Mouse (Mus musculus): ENCODE results near the gene Tmem72. TPM values are rescaled to one million over a fixed set of nuclear protein-coding genes. Genes with fewer than 3 reads are reported as not detected.

Gene Tmem72
- polyA plus RNA-seq, 1 experiment = 0.08 TPM

DNA sequence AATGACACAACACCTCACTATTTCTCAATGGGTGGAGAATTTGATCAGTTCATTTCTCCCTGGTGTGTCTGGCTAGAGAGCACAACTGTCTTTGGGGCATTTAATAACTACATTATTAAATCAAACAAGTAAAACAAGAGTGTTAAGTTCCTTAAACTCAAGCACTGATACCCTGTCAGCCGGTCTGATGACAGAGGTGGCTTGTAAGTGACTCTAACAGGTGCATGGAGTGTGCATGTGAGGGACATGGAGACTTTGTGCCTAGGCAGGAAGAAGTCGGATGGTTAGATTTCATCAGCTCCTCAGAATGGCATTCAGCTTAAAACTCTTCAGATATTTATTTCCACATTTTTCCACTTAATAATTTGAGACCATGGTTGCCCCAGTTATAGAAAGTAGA lies 53.3 kb downstream of the Tmem72 start:
- Histone ChIP-seq H3K4me1 (ENCODE audit: control insufficient read depth, insufficient read depth, low read length) (no peaks in the 10 kb centered on the region), H3K4me3 (ENCODE audit: insufficient read depth, low read length) (no peak overlapping the region), H3K27ac (ENCODE audit: insufficient read depth, low read length) (no peak overlapping the region)
- TF ChIP-seq POLR2A (IDR thresholded peaks at IDR 0.05; ENCODE audit: extremely low read depth, insufficient read depth, low read length) = no peak
- no peak for TF ChIP-seq CTCF (IDR thresholded peaks at IDR 0.05; ENCODE audit: extremely low read depth, insufficient read depth, low read length)

DNA sequence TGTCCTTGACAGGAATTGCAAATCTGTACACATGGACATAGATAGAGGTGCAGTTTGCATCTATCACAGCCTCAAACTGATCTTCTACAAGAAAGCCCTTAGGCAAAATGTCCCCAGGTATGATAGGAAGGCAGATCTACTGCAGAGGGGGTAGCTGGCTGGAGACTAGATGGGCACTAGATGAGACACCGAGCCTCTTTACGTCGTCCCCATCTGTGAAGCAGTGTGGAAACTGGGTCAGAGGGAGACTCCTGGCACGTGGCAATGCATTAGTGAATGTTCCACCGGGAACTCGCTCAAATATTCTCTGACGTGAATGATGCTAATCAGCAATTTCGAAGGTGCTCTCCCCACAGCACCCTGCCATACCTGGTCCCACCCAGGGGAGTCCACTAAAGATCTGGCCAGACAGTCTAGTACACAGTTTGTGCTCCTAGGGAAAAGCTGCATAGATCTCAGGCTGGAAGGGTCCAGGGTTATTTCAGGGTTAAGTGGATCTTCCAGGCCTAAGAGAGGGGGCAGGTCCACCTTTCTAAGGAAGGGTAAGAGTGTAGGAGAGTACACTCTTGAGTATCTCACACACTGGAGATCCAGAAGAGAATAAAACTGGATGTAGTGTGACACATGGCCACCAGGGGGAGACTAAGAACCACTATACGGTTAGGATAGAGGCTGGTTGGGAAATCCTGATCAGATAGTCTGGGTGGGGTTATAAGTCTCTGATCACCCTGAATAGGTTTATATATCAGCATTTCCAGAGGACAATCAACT lies 62.8 kb downstream of the Tmem72 start:
- TF ChIP-seq CTCF (IDR thresholded peaks at IDR 0.05; ENCODE audit: extremely low read depth, insufficient read depth, low read length) = peak; percentile 66
- TF ChIP-seq POLR2A (IDR thresholded peaks at IDR 0.05; ENCODE audit: extremely low read depth, insufficient read depth, low read length) = no peak
- no peaks in the 10 kb centered on the region for H3K4me1 ChIP-seq (ENCODE audit: control insufficient read depth, insufficient read depth, low read length)
- no peak overlapping the region for H3K4me3 ChIP-seq (ENCODE audit: insufficient read depth, low read length)
- no peak overlapping the region for H3K27ac ChIP-seq (ENCODE audit: insufficient read depth, low read length)

DNA sequence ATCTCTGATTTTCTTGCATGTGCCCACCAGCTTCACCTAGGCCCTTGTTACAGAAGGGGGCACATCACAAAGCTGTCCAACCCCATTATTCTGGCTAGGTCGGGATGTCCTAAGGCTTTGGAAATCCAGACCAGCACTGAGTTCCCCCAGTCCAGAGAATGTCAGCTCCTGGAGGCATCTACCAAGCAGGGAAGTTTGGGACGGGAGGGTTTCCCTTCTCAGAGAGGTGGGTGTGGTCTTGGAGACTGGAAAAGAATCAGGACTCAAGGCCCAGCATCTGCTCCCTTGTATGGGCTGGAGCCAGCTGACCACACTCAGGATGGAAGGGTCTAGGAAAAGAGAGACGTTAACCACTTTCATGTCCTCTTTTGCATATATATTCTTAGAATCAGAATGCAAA lies 63.5 kb downstream of the Tmem72 start:
- no peaks in the 10 kb centered on the region for H3K4me1 ChIP-seq (ENCODE audit: control insufficient read depth, insufficient read depth, low read length)
- TF ChIP-seq POLR2A (IDR thresholded peaks at IDR 0.05; ENCODE audit: extremely low read depth, insufficient read depth, low read length) (no peak), CTCF (IDR thresholded peaks at IDR 0.05; ENCODE audit: extremely low read depth, insufficient read depth, low read length) (no peak)
- no peak overlapping the region for H3K4me3 ChIP-seq (ENCODE audit: insufficient read depth, low read length)
- no peak overlapping the region for H3K27ac ChIP-seq (ENCODE audit: insufficient read depth, low read length)

DNA sequence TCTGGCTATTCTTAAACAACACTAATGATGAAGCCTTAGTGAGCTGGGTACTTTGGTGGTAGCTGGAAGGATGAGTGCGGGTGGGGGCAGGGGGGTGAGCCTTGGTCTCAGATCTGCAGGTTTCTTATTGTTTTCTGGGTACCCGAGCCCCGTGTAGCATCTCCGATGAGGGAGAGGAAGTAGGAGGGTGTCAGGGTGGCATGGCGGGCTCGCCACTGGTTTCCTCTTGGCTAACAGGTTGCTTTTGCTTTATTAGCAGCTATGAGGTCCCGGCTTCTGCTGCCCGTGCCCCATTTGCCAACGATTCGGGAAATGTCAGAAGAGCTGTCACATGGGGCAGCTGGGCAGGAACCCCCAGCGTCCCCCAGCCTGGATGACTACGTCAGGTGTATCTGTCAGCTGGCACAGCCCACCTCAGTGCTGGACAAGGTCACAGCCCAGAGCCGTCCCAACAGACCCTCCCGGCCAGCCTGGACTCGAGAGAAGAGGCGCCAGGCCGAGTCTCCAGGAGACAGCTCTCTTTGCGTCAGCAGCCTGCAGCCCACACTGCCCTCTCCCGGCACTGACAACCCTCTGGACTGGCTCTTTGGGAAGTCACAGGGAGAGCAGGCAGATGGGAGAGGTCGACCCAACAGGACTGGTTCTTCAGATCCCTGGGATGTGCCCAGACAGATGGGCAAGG lies 65.1 kb downstream of the Tmem72 start:
- no peak overlapping the region for H3K4me3 ChIP-seq (ENCODE audit: insufficient read depth, low read length)
- no peaks in the 10 kb centered on the region for H3K4me1 ChIP-seq (ENCODE audit: control insufficient read depth, insufficient read depth, low read length)
- TF ChIP-seq CTCF (IDR thresholded peaks at IDR 0.05; ENCODE audit: extremely low read depth, insufficient read depth, low read length) (peak; percentile 12; the same call in 1 of the 2 replicates), POLR2A (IDR thresholded peaks at IDR 0.05; ENCODE audit: extremely low read depth, insufficient read depth, low read length) (no peak)
- no peak overlapping the region for H3K27ac ChIP-seq (ENCODE audit: insufficient read depth, low read length)

DNA sequence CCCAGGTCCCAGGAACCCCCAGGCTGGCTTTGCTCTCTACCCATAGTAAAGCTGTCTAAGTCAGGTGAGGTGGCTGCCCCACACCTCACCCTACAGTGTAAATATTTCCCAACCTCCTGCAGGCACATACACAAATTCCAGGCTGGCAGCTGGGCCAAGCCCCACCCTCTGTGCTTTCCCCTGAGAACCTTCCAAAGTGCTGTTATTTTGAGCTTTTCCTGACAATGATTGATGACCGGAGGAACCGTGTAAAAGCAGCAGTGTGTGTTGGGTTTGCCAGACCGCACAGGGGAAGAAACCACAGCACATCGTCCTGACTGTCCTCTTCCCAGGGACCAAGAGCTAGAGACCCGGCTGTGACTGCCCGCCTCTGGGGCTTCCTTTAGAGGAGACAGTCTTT lies 66.3 kb downstream of the Tmem72 start, which contains the start of gene Depp1:
Depp1 (plus strand) TSS at position 204 of the 400 bp plus-strand sequence.
- Histone ChIP-seq H3K27ac (ENCODE audit: insufficient read depth, low read length) (no peak within 1 kb of the TSS), H3K4me1 (ENCODE audit: control insufficient read depth, insufficient read depth, low read length) (no peaks in the 10 kb centered on the region), H3K4me3 (ENCODE audit: insufficient read depth, low read length) (no peak within 1 kb of the TSS)
- TF ChIP-seq POLR2A (IDR thresholded peaks at IDR 0.05; ENCODE audit: extremely low read depth, insufficient read depth, low read length) = no peak
- TF ChIP-seq CTCF (IDR thresholded peaks at IDR 0.05; ENCODE audit: extremely low read depth, insufficient read depth, low read length) = no peak

DNA sequence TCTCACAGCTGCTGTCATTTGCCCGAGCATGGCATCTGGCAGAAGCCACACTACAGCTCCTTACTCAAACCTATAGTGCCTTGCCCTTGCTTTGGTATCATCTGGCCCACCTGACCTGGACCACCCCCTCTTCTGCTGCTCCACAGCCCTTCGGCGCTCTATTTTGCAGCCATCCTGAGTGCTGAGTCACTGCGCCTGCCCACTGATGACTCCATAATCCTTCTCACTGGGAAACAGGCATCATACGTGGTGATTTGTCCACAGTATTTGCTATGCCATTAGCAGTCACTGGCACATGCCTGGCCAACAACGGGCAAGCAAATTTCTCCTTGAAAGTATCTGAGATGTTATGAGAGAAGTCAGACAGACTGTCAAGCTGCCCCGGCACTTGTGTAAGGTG lies 66.9 kb downstream of the Tmem72 start:
- Histone ChIP-seq H3K27ac (ENCODE audit: insufficient read depth, low read length) (no peak overlapping the region), H3K4me1 (ENCODE audit: control insufficient read depth, insufficient read depth, low read length) (no peaks in the 10 kb centered on the region), H3K4me3 (ENCODE audit: insufficient read depth, low read length) (no peak overlapping the region)
- TF ChIP-seq POLR2A (IDR thresholded peaks at IDR 0.05; ENCODE audit: extremely low read depth, insufficient read depth, low read length) (no peak), CTCF (IDR thresholded peaks at IDR 0.05; ENCODE audit: extremely low read depth, insufficient read depth, low read length) (no peak)

DNA sequence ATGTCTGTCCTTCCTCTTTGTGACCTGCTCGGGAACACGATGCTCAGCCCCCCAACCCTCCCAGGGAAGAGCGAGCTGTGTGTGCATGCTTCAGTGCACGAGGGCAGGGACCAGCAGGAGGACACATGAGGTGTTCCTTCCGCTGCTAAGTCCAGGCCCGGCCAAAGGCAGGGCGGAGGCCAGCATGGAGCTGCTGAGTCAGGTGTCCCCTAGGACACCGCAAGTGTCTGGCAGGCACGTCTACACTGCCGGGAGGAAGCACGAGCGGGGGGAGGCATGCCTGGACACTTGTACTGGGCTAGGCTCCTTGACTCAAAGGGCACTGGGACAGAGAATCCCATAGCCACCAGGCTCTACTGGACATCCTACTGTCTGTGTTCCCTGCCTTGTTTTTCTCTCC lies 69.0 kb downstream of the Tmem72 start:
- TF ChIP-seq CTCF (IDR thresholded peaks at IDR 0.05; ENCODE audit: extremely low read depth, insufficient read depth, low read length) (no peak), POLR2A (IDR thresholded peaks at IDR 0.05; ENCODE audit: extremely low read depth, insufficient read depth, low read length) (no peak)
- Histone ChIP-seq H3K4me3 (ENCODE audit: insufficient read depth, low read length) (no peak overlapping the region), H3K27ac (ENCODE audit: insufficient read depth, low read length) (no peak overlapping the region), H3K4me1 (ENCODE audit: control insufficient read depth, insufficient read depth, low read length) (no peaks in the 10 kb centered on the region)

DNA sequence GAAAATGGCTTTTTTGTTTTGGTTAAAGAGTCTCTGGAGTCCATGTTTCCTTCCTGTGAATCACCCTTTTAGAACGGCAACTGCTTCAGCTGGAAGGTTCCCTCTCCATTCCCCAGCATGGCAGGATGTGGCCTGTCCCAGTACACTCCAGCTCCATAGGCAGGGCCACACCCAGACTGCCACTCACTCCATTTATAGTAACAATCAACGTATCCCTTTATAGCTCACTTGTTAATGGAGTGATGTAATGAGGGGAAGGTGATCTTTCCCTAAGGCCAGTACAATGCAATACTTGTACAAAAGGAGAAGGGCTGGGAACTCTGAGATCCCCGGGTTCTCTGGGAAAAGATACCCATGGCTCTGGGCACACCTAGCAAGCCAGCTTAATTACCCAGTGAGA lies 72.4 kb downstream of the Tmem72 start:
- Histone ChIP-seq H3K4me1 (ENCODE audit: control insufficient read depth, insufficient read depth, low read length) (no peaks in the 10 kb centered on the region), H3K27ac (ENCODE audit: insufficient read depth, low read length) (no peak overlapping the region), H3K4me3 (ENCODE audit: insufficient read depth, low read length) (no peak overlapping the region)
- no peak for TF ChIP-seq POLR2A (IDR thresholded peaks at IDR 0.05; ENCODE audit: extremely low read depth, insufficient read depth, low read length)
- no peak for TF ChIP-seq CTCF (IDR thresholded peaks at IDR 0.05; ENCODE audit: extremely low read depth, insufficient read depth, low read length)

DNA sequence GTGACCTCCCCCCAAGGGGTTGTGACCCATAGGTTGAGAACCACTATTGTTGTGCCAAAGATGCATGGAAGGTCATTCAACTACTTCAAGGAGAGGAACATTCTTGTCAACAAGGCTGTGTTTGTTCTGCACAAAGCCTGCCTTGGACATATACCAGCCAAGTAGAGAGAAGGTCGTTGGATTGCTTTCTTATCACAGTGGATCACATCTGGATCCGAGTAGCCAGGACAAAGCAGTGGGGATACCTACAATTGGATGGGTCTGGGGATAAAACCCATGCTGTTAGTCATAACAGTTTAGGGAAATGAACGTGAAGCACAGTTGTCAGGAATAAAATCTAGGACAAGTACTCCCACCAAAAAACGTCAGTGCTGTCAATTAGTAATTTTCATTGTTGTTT lies 72.8 kb downstream of the Tmem72 start:
- Histone ChIP-seq H3K27ac (ENCODE audit: insufficient read depth, low read length) (no peak overlapping the region), H3K4me3 (ENCODE audit: insufficient read depth, low read length) (no peak overlapping the region), H3K4me1 (ENCODE audit: control insufficient read depth, insufficient read depth, low read length) (no peaks in the 10 kb centered on the region)
- TF ChIP-seq POLR2A (IDR thresholded peaks at IDR 0.05; ENCODE audit: extremely low read depth, insufficient read depth, low read length) (no peak), CTCF (IDR thresholded peaks at IDR 0.05; ENCODE audit: extremely low read depth, insufficient read depth, low read length) (no peak)

DNA sequence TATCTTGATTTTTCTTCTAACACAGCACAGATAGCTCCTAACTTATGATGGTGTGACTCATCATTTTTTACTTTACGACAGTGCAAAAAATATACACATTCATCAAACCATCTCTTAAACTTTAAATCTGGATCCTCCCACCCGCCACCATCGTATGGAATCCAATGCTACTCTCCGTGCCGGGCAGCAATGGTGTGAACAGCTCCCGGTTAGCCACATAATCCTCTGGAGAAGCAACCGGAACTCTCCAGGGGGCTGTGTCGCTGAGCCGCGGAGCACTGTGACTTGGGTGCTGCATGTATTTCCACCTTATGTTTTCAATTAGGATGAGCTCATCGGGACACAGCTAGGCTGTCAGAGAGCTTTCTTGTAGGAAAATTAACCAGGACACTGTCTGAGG lies 73.8 kb downstream of the Tmem72 start:
- Histone ChIP-seq H3K4me1 (ENCODE audit: control insufficient read depth, insufficient read depth, low read length) (no peaks in the 10 kb centered on the region), H3K4me3 (ENCODE audit: insufficient read depth, low read length) (no peak overlapping the region), H3K27ac (ENCODE audit: insufficient read depth, low read length) (no peak overlapping the region)
- TF ChIP-seq POLR2A (IDR thresholded peaks at IDR 0.05; ENCODE audit: extremely low read depth, insufficient read depth, low read length) (no peak), CTCF (IDR thresholded peaks at IDR 0.05; ENCODE audit: extremely low read depth, insufficient read depth, low read length) (no peak)

Data from cortical plate, adult 2 months (tissue).